Mouse (Mus musculus) lung, adult 2 months (tissue): ENCODE results near the gene Tph2.

ENCODE experiments used
- CTCF ChIP-seq: fragments of 200-500 bp; IDR thresholded peaks from 2 replicates; pipeline ENCODE4 v1.5.1; 2011; ENCODE audit warnings: mild to moderate bottlenecking, low read length, control low read depth; ENCODE audit not compliant: insufficient read depth
- POLR2A ChIP-seq: fragments of 200-500 bp; IDR thresholded peaks from 2 replicates; pipeline ENCODE4 v1.6.1; 2011; ENCODE audit warnings: low read depth, mild to moderate bottlenecking, control low read depth, low read length, borderline replicate concordance; ENCODE audit errors: extremely low read depth

DNA sequence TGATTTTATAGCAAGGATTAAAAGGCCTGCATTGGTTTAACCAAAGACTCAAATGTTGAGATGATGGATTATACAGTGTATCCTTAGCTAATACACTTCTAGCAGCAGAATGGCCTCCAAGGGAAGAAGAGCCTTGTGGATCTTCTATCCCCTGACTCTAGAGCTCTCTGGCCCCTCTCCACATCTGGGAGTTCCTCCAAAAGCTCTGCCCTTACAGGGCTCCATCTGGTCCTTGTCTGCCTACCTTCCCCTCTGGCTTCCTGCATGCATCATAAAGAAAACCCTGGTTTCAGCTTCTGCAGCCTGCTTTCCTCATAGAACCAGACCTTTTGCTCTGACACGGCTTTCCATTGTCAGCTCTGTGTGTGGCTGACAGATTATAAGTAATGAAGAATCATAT is 88.6 kb downstream of the Tph2 start:
- TF ChIP-seq CTCF (no peak), POLR2A (no peak)
